Mouse (Mus musculus) olfactory bulb, adult 2 months (tissue): Measurements from ENCODE around the gene Ankra2. TPM values are rescaled to one million over a fixed set of nuclear protein-coding genes. Genes with fewer than 3 reads are reported as not detected.

Source experiments
- H3K27ac ChIP-seq: fragments of 200-500 bp; 2 replicates; pipeline ENCODE4 v1.5.1; 2012; ENCODE audit warnings: low read depth, low read length; ENCODE audit not compliant: insufficient read depth
- H3K4me1 ChIP-seq: fragments of 200-500 bp; 2 replicates; pipeline ENCODE4 v1.6.1; 2012; ENCODE audit warnings: low read length; ENCODE audit not compliant: control insufficient read depth, insufficient read depth
- H3K4me3 ChIP-seq: fragments of 200-500 bp; 2 replicates; pipeline ENCODE4 v1.5.1; 2012; ENCODE audit warnings: mild to moderate bottlenecking, low read depth, low read length, moderate library complexity; ENCODE audit not compliant: insufficient read depth
- CTCF ChIP-seq: fragments of 200-500 bp; IDR thresholded peaks from 2 replicates; pipeline ENCODE4 v1.5.1; 2012; ENCODE audit warnings: low read depth, mild to moderate bottlenecking, low read length, moderate library complexity; ENCODE audit not compliant: insufficient read depth
- POLR2A ChIP-seq: fragments of 200-500 bp; IDR thresholded peaks from 2 replicates; pipeline ENCODE4 v1.6.1; 2012; ENCODE audit warnings: mild to moderate bottlenecking, low read depth, low read length, moderate library complexity; ENCODE audit not compliant: insufficient read depth
- WGBS: fragments of 180-500 bp; shearing (Covaris S2); methylation state at CpG from one replicate; pipeline ENCODE4 v1.1.7; 2018; 5-methylcytosine and 5-hydroxymethylcytosine counted together
- polyA plus RNA-seq: library from polyadenylated mRNA; stranded (reverse); fragments of >200 nt; gene quantifications from 2 replicates; pipeline ENCODE4 v1.2.4, GENCODE M21; 2012; ENCODE audit warnings: low replicate concordance; ENCODE audit not compliant: missing spikeins, insufficient read depth, insufficient read length

Ankra2 gene
- polyA plus RNA-seq, 1 experiment: not detected

DNA sequence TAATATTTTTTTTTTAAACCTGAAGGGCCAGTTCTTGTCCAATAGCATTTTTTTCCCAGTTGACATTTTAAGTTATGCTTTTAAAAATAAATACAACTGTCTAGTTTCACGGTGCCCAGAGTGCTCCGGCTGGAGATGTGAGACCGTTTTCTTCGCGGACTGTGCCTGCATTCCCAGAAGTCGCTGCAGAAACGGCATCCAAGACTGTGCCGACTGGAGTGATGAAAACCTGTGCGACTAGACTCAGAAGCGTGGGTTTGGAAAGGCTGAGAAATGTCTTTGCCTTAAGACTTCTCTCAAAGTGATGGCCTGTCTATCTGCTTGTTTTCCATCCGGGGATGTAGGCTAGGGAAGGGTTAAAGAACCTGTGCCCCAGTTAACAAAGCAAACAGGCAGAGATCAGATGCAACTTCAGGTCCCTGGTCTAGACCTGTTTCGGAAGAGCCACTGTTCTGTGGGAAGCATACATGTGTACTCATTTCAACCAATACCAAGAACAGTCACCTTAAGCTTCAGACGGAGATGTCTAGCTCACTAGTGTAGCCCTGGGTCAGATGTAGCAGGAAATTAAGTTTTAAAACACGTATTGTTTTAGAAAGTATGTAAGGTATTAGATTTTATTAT, 44.1 kb downstream of the Ankra2 start:
- Histone ChIP-seq H3K4me3 (no peak overlapping the region), H3K4me1 (peaks cover 5% of the 10 kb centered on the region; the same call in 1 of the 2 replicates), H3K27ac (no peak overlapping the region)
- 39% methylated on average over 14 of the region's 14 CpGs for WGBS
- no peak for TF ChIP-seq POLR2A
- no peak for TF ChIP-seq CTCF

DNA sequence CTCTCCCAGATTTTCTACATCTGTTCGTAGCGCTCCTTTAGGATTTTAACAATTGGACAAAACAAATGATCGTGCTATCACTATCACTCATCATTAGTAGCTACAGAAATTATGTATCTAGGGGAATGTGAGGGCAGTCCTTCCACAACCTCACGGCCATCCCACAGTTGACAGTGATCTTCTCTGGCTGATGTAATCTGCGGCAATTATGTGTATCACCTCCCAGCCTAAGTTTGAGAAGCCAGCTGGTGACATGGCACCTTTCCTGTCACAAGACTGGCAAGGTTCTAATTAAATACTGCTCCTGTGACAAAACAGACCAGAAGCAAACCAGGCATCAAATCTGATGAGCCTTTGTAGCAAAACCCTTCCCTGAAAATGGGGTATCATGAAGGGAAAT, 45.1 kb downstream of the Ankra2 start:
- H3K4me1 ChIP-seq: peaks cover 5% of the 10 kb centered on the region; the same call in 1 of the 2 replicates
- 84% methylated on average over 5 of the region's 5 CpGs for WGBS
- TF ChIP-seq CTCF (no peak), POLR2A (no peak)
- no peak overlapping the region for H3K4me3 ChIP-seq
- H3K27ac ChIP-seq: no peak overlapping the region

DNA sequence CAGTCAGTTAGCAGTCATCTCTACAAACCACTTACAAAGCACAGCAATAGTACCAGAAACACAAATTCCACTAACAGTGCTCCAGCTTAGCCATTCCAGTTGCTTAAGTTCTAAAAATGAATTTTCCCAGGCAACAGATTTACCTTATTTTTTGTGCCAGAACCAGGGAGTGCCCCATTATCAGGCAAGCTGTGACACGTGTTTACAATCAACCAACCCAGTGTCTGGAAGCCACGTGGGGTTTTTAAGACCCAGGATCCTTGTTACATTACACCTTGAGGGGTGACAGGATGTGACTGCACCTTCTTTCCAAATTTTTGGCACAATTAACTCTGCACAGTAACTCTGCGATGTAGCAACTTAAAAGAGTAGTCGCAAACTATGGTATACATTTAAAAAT, 45.9 kb downstream of the Ankra2 start:
- no peak for TF ChIP-seq POLR2A
- no peak for TF ChIP-seq CTCF
- 80% methylated on average over 4 of the region's 4 CpGs for WGBS
- no peak overlapping the region for H3K27ac ChIP-seq

DNA sequence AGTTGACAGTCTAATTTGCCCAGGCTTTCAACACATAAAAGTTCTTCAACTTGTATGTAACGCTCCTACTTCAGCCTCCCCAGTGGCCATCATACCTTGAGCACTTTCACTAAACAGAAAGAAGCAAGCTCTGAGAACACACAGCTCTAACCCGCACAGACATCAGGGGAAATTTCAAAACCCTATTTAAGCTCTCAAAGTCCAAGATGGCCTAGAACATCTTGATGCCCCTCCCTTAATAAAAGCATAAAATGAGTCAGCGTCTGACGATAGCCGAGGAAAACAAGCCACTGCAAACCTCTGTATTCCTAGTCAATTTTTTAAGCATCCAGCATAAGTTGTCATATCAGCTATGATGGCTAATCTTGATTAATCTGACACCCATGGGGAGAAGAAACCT, 48.7 kb downstream of the Ankra2 start:
- TF ChIP-seq POLR2A (no peak), CTCF (no peak)
- Histone ChIP-seq H3K27ac (no peak overlapping the region), H3K4me1 (no peaks in the 10 kb centered on the region), H3K4me3 (no peak overlapping the region)
- 90% methylated on average over 5 of the region's 5 CpGs for WGBS

More for the DNA sequence above, 45.9 kb downstream of the Ankra2 start:
- peaks cover 5% of the 10 kb centered on the region; the same call in 1 of the 2 replicates for H3K4me1 ChIP-seq
- H3K4me3 ChIP-seq: no peak overlapping the region

DNA sequence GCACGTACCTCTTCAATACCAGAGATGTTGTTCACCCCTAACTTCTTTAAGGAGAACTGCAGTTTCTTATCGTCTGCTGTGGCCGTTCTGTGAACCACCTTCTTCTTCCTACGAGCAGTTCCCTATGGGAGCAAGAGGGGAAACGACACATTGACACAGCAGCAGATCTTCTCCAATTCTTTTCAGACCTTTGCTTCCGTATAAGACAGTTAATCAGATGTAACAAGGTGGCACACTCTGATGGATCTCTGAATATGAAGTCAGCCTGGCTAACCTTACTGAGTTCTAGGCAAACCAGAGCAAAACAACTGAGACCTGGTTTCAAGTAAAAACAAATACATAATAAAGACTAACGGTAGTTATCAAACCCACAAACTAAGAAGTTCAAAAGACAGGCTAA, 50.8 kb downstream of the Ankra2 start:
- no peak overlapping the region for H3K4me3 ChIP-seq
- H3K27ac ChIP-seq: no peak overlapping the region
- no peaks in the 10 kb centered on the region for H3K4me1 ChIP-seq
- WGBS: 67% methylated on average over 7 of the region's 7 CpGs
- TF ChIP-seq CTCF: no peak
- no peak for TF ChIP-seq POLR2A

DNA sequence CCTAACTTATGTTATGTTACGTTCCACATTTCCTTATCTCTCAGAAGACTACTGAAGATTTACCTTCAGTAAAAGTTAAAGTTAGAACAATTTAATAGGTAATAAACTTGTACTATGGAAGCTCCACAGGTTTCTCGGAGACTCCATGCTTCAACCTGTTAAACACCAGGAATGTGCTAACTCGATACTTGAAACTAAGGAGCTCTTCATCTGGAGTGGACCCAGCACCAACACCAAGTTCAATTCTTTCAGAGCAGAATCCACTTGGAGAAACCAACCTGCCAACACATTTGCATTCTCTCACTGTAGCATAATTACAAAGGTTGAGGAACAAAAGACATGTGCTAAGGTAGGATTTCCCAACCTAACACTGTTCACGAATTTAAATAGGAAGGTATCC, 52.2 kb downstream of the Ankra2 start:
- H3K27ac ChIP-seq: no peak overlapping the region
- no peaks in the 10 kb centered on the region for H3K4me1 ChIP-seq
- TF ChIP-seq POLR2A (no peak), CTCF (no peak)
- WGBS: 60% methylated on average over 4 of the region's 4 CpGs
- H3K4me3 ChIP-seq: no peak overlapping the region

DNA sequence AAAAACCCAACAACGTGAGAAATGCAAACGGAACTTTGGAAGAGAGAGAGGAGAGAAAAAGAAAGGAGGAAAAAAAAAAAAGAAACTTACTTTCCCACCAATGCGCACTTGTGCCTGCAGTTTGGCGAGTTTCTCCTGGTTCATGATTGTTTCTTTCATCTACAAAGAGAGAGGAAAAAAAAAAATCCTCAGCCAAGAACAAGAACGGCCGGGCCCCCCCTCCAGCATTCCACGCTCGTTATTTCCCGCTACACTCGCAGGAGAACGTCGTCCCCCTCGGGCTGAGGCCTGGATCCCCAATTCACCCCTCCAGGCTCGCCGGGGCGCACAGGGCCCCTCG, 53.2 kb downstream of the Ankra2 start:
- no peak for TF ChIP-seq CTCF
- TF ChIP-seq POLR2A: no peak
- WGBS: 0% methylated on average over 17 of the region's 17 CpGs
- H3K4me3 ChIP-seq: peak overlapping the region; percentile 100
- no peaks in the 10 kb centered on the region for H3K4me1 ChIP-seq
- no peak overlapping the region for H3K27ac ChIP-seq

DNA sequence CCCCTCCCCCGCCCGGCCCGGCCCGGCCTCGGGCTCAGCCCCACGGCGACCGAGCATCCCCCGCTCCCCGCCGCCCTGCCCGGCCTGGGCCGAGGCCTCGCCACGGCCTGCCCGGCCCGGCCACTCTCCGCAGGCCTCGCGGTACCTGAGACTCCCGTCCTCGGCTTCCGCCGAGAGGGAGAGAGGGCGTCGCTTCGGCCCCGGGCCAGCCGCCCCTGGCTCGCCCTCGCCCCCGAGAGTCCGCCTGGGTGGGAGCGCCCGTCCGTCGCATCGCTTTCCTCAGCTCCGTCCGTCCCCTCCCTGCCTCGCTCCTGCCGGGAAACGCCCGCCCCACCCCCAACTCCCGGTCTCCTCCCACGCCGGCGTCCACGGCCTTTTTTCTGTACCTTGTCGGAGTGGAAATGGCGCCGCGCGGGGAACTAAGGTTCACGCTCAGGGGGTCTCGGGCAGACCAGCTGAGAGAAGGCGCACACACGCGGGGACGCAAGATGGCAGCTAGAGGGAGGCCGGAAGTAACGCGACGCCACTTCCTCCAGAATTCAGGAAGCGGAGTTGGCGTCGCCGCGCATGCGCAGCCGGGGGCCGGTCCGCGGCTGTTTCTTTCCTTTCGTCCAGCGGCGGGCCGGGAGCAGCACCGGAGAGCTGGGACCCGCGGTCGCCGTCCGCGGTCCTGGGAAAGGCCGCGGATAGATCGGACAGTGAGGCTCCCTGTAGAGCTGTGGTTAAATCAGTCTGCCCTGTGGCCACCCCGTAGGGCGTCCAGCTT, 53.8 kb downstream of the Ankra2 start, which contains the start of gene Btf3:
Btf3 (minus strand) TSS at position 527 of the 766 bp plus-strand sequence.
- Histone ChIP-seq H3K4me3 (peak within 1 kb of the TSS; percentile 100), H3K4me1 (no peaks in the 10 kb centered on the region), H3K27ac (peak within 1 kb of the TSS; percentile 84)
- under 1% methylated on average over 90 of the region's 90 CpGs for WGBS
- TF ChIP-seq CTCF (peak; percentile 28), POLR2A (peak; percentile 87)

DNA sequence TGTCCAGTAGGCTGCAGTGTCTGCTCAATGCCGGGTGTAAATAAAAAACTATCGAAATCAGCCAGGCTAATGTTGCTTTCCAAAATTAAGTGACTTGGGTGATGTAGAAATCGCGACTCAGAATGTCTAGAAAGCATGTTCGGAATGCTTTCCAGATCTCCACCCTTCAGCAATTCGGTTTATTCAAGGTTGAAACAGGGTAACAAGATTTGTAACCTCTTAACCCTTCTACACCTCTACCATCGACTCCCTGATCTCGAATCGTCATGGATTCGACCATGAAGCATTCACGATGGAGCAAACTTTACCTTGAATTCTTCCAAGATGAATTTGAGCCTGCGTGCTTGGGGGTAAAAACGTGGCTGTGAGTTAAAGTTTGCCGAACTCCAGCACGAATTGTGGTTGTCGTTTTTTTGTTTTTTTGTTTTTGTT, 54.4 kb downstream of the Ankra2 start:
- H3K4me1 ChIP-seq: no peaks in the 10 kb centered on the region
- under 1% methylated on average over 16 of the region's 16 CpGs for WGBS
- TF ChIP-seq CTCF (no peak), POLR2A (no peak)
- peak overlapping the region; percentile 69 for H3K27ac ChIP-seq
- peak overlapping the region; percentile 100 for H3K4me3 ChIP-seq

DNA sequence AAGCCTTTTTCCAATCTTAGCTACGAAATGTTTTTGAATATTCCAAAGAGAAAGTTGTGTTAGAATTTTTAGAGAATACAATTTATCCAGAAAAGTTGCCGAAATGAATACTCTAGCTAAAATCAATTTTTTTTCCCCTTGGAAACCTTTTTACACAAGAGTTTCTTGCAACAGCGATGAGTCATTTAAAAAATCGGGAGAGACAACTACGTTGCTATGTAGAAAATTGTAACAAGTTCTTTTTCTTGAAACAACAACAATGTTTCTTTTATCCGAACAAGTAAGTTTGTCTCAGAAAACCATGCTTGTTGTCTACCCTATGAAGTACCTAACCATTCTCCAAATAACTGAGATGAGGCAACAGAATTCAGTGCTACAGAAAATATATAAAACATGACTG, 55.0 kb downstream of the Ankra2 start:
- Histone ChIP-seq H3K4me3 (no peak overlapping the region), H3K27ac (no peak overlapping the region), H3K4me1 (no peaks in the 10 kb centered on the region)
- 70% methylated on average over 6 of the region's 6 CpGs for WGBS
- TF ChIP-seq POLR2A: no peak
- TF ChIP-seq CTCF: no peak

Other genes with a start within 250 kb of the Ankra2 start
- not detected in 2 replicates for gene Arhgef28, start 56.6 kb upstream of the Ankra2 start, polyA plus RNA-seq
- not detected in 2 replicates for gene Utp15, start within 50 bp of the Ankra2 start, polyA plus RNA-seq
- not detected in 2 replicates for gene Gm21976, start 16.8 kb downstream of the Ankra2 start, polyA plus RNA-seq
- gene Btf3, start 53.9 kb downstream of the Ankra2 start, polyA plus RNA-seq: 487 TPM in 1 of 2 replicates, not detected in the other
- not detected in 2 replicates for gene Foxd1, start 91.2 kb downstream of the Ankra2 start, polyA plus RNA-seq
- gene Gm10320, start 228.9 kb downstream of the Ankra2 start, polyA plus RNA-seq: not detected in 2 replicates